Mouse (Mus musculus): ENCODE results near the gene A530084C06Rik. TPM values are rescaled to one million over a fixed set of nuclear protein-coding genes. Genes with fewer than 3 reads are reported as not detected.

Gene A530084C06Rik
- total and polyA plus RNA-seq, 3 experiments, result not detected

DNA sequence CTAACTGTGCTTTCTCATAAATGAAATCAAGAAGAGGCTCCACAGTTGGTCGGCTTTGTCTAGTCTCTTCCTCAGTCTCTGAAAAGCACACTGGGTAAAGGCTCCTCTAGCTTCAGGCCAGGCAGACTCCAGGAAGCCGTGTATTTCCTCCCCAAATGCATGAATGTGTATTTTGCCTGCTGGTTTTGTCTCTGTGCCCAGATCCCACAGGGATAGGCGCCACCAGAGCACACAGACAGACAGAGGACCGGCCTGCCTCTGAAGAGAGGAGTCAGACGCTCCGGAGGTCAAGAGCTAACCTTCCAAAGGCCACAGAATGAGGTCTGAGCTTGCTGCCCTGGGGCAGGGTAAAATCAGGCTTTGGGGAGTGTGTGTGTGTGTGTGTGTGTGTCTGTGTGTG lies 18.4 kb upstream of the A530084C06Rik start:
- TF ChIP-seq GATA1 (IDR thresholded peaks at IDR 0.05; ENCODE audit: borderline replicate concordance, low read length), result no peak
- no peak for TF ChIP-seq GATA2 (IDR thresholded peaks at IDR 0.05; ENCODE audit: borderline replicate concordance, low read depth, low read length)
- TF ChIP-seq POLR2AphosphoS5 (IDR thresholded peaks at IDR 0.05; ENCODE audit: insufficient replicate concordance, low read depth, low read length), result no peak
- TF ChIP-seq CTCF (IDR thresholded peaks at IDR 0.05; ENCODE audit: low read depth, low read length), result no peak
- no peak for TF ChIP-seq TAL1 (conservative IDR thresholded peaks at IDR 0.05; ENCODE audit: low read depth, low read length)
- DNase-seq (ENCODE audit: low spot score), result no peak

GRCm38 (mm10) chr13:31576696-31577095 lies 17.6 kb upstream of the A530084C06Rik start:
- H3K27me3 ChIP-seq (ENCODE audit: insufficient read depth, low read length), result peaks cover 4% of the 10 kb centered on the region
- H3K4me1 ChIP-seq (ENCODE audit: insufficient read depth, low read depth, low read length), result no peaks in the 10 kb centered on the region
- H3K9me3 ChIP-seq (replicated peaks), result no peaks in the 10 kb centered on the region
- no peaks in the 10 kb centered on the region for H3K36me3 ChIP-seq (replicated peaks)
- TF ChIP-seq TAL1 (conservative IDR thresholded peaks at IDR 0.05; ENCODE audit: low read depth, low read length), result no peak
- TF ChIP-seq GATA2 (IDR thresholded peaks at IDR 0.05; ENCODE audit: borderline replicate concordance, low read depth, low read length), result no peak
- TF ChIP-seq POLR2AphosphoS5 (IDR thresholded peaks at IDR 0.05; ENCODE audit: insufficient replicate concordance, low read depth, low read length), result no peak
- no peak for TF ChIP-seq CTCF (IDR thresholded peaks at IDR 0.05; ENCODE audit: low read depth, low read length)
- no peak for TF ChIP-seq GATA1 (IDR thresholded peaks at IDR 0.05; ENCODE audit: borderline replicate concordance, low read length)
- no peak overlapping the region for H3K4me3 ChIP-seq (ENCODE audit: low read depth, low read length)
- DNase-seq (ENCODE audit: low spot score), result no peak
- no peak for ATAC-seq (ENCODE audit: extremely low read depth, insufficient number of reproducible peaks, low FRiP score, poor library complexity, severe bottlenecking)

More for the DNA sequence above, 18.4 kb upstream of the A530084C06Rik start:
- peaks cover 4% of the 10 kb centered on the region for H3K27me3 ChIP-seq (ENCODE audit: insufficient read depth, low read length)
- no peak overlapping the region for H3K4me3 ChIP-seq (ENCODE audit: low read depth, low read length)
- H3K4me1 ChIP-seq (ENCODE audit: insufficient read depth, low read depth, low read length), result no peaks in the 10 kb centered on the region
- H3K9me3 ChIP-seq (replicated peaks), result no peaks in the 10 kb centered on the region
- ATAC-seq (ENCODE audit: extremely low read depth, insufficient number of reproducible peaks, low FRiP score, poor library complexity, severe bottlenecking), result no peak
- H3K36me3 ChIP-seq (replicated peaks), result no peaks in the 10 kb centered on the region

DNA sequence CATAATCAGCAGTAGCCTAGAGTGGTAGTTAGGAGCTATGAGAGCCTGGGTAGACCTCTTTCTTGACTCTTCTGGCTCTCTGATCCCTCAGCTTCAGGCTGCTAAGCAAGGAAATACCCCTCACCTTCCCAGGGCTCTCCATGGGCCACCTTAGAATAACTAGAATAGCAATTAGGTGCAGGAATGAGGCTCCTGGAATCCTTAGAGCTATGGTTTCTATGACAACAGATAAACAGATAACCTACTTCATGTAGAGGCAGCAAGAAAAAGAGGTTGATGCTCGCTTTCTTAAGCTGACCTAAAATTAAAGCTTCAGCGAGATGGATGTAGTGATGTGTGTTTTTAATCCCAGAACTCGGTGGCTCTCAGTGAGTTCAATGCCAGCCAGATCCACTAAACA lies 15.5 kb upstream of the A530084C06Rik start:
- no peaks in the 10 kb centered on the region for H3K9me3 ChIP-seq (replicated peaks)
- ATAC-seq (ENCODE audit: extremely low read depth, insufficient number of reproducible peaks, low FRiP score, poor library complexity, severe bottlenecking) (no peak), DNase-seq (ENCODE audit: low spot score) (no peak)
- peaks cover 4% of the 10 kb centered on the region for H3K27me3 ChIP-seq (ENCODE audit: insufficient read depth, low read length)
- no peak overlapping the region for H3K4me3 ChIP-seq (ENCODE audit: low read depth, low read length)
- TF ChIP-seq CTCF (IDR thresholded peaks at IDR 0.05; ENCODE audit: low read depth, low read length) (no peak), TAL1 (conservative IDR thresholded peaks at IDR 0.05; ENCODE audit: low read depth, low read length) (no peak), GATA2 (IDR thresholded peaks at IDR 0.05; ENCODE audit: borderline replicate concordance, low read depth, low read length) (no peak), POLR2AphosphoS5 (IDR thresholded peaks at IDR 0.05; ENCODE audit: insufficient replicate concordance, low read depth, low read length) (no peak), GATA1 (IDR thresholded peaks at IDR 0.05; ENCODE audit: borderline replicate concordance, low read length) (no peak)
- no peaks in the 10 kb centered on the region for H3K4me1 ChIP-seq (ENCODE audit: insufficient read depth, low read depth, low read length)
- H3K36me3 ChIP-seq (replicated peaks), result no peaks in the 10 kb centered on the region

GRCm38 (mm10) chr13:31572806-31573508 lies 13.8 kb upstream of the A530084C06Rik start:
- ATAC-seq (ENCODE audit: extremely low read depth, insufficient number of reproducible peaks, low FRiP score, poor library complexity, severe bottlenecking), result no peak
- H3K27me3 ChIP-seq (ENCODE audit: insufficient read depth, low read length), result peaks cover 4% of the 10 kb centered on the region
- no peak overlapping the region for H3K4me3 ChIP-seq (ENCODE audit: low read depth, low read length)
- H3K4me1 ChIP-seq (ENCODE audit: insufficient read depth, low read depth, low read length), result no peaks in the 10 kb centered on the region
- no peaks in the 10 kb centered on the region for H3K9me3 ChIP-seq (replicated peaks)
- no peak for TF ChIP-seq POLR2AphosphoS5 (IDR thresholded peaks at IDR 0.05; ENCODE audit: insufficient replicate concordance, low read depth, low read length)
- H3K36me3 ChIP-seq (replicated peaks), result no peaks in the 10 kb centered on the region
- DNase-seq (ENCODE audit: low spot score), result no peak

- no peak for DNase-seq (ENCODE audit: low spot score)
- no peak for ATAC-seq (ENCODE audit: extremely low read depth, insufficient number of reproducible peaks, low FRiP score, poor library complexity, severe bottlenecking)
- no peaks in the 10 kb centered on the region for H3K4me1 ChIP-seq (ENCODE audit: insufficient read depth, low read depth, low read length)
- no peaks in the 10 kb centered on the region for H3K9me3 ChIP-seq (replicated peaks)
- no peaks in the 10 kb centered on the region for H3K27me3 ChIP-seq (ENCODE audit: insufficient read depth, low read length)
- H3K4me3 ChIP-seq (ENCODE audit: low read depth, low read length), result no peak overlapping the region
- H3K36me3 ChIP-seq (replicated peaks), result no peaks in the 10 kb centered on the region
- TF ChIP-seq GATA2 (IDR thresholded peaks at IDR 0.05; ENCODE audit: borderline replicate concordance, low read depth, low read length) (no peak), POLR2AphosphoS5 (IDR thresholded peaks at IDR 0.05; ENCODE audit: insufficient replicate concordance, low read depth, low read length) (no peak), GATA1 (IDR thresholded peaks at IDR 0.05; ENCODE audit: borderline replicate concordance, low read length) (no peak), TAL1 (conservative IDR thresholded peaks at IDR 0.05; ENCODE audit: low read depth, low read length) (no peak), CTCF (IDR thresholded peaks at IDR 0.05; ENCODE audit: low read depth, low read length) (no peak)
Observed at GRCm38 (mm10) chr13:31567617-31568294, 8.6 kb upstream of the A530084C06Rik start.

DNA sequence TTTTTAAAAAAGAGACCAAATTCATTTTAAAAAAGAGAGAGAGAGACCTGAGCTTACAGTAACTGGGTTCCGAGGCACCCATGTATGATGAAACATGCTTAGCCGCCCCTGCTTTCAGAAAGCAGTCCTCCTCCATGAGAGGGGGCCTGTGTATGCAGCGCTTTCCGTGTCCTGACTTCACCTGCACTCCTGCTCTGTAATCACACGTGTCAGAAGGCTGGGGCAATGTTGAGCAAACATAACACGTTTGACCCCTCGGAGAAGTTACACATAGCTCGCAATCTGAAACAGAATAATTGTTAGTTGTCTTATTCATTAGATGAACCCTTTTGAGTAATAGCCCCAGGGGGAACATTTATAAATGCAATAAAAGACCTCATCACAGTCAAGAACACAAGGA lies 8.0 kb upstream of the A530084C06Rik start:
- Histone ChIP-seq H3K9me3 (replicated peaks) (no peaks in the 10 kb centered on the region), H3K36me3 (replicated peaks) (no peaks in the 10 kb centered on the region), H3K4me1 (ENCODE audit: insufficient read depth, low read depth, low read length) (no peaks in the 10 kb centered on the region), H3K4me3 (ENCODE audit: low read depth, low read length) (no peak overlapping the region), H3K27me3 (ENCODE audit: insufficient read depth, low read length) (peaks cover 4% of the 10 kb centered on the region; the same call in 1 of the 2 replicates)
- no peak for TF ChIP-seq GATA2 (IDR thresholded peaks at IDR 0.05; ENCODE audit: borderline replicate concordance, low read depth, low read length)
- no peak for TF ChIP-seq POLR2AphosphoS5 (IDR thresholded peaks at IDR 0.05; ENCODE audit: insufficient replicate concordance, low read depth, low read length)
- ATAC-seq (ENCODE audit: extremely low read depth, insufficient number of reproducible peaks, low FRiP score, poor library complexity, severe bottlenecking) (no peak), DNase-seq (ENCODE audit: low spot score) (no peak)
